Mouse (Mus musculus): Measurements from ENCODE around the gene Bcl9. TPM values are rescaled to one million over a fixed set of nuclear protein-coding genes. Genes with fewer than 3 reads are reported as not detected.

The Bcl9 gene
- polyA plus RNA-seq, 1 experiment from 2014 or later = 37.7 TPM

DNA sequence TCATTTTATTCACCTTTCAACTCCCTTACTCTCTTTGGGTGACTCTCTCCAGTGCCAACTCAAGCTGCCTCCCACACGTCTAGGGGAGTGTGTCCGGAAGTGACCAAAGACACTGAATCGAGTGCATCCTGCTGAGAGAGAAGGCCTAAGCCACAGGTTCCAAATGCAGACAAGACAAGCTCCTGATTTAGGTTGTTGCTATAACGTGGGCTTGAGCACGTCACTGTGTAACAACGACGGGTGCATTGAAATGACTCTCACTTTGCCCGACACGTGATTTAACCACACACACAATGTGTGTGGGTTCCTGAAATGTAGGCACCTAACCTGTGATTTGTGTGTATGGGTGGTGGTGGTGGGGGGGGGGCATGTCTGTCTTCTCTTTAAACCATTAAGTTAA lies 3.4 kb downstream of the Bcl9 start:
- Histone ChIP-seq H3K27me3 (replicated peaks) (no peaks in the 10 kb centered on the region), H3K4me3 (no peak overlapping the region), H3K4me1 (peaks cover 48% of the 10 kb centered on the region), H3K36me3 (no peaks in the 10 kb centered on the region), H3K4me2 (no peak overlapping the region), H3K9me3 (no peaks in the 10 kb centered on the region), H3K9ac (no peak overlapping the region), H3K27ac (replicated peaks) (no peak overlapping the region)
- no peak for ATAC-seq (ENCODE audit: extremely low read depth, insufficient number of reproducible peaks, low FRiP score, low TSS enrichment)
- WGBS = 71% methylated on average over 9 of the region's 9 CpGs

- no peaks in the 10 kb centered on the region for H3K27me3 ChIP-seq (replicated peaks)
- no peak overlapping the region for H3K4me2 ChIP-seq
- H3K36me3 ChIP-seq = peaks cover 9% of the 10 kb centered on the region
- no peaks in the 10 kb centered on the region for H3K9me3 ChIP-seq
- WGBS = 91% methylated on average over 4 of the region's 4 CpGs
- H3K4me1 ChIP-seq = peaks cover 45% of the 10 kb centered on the region
- no peak overlapping the region for H3K4me3 ChIP-seq
- no peak overlapping the region for H3K9ac ChIP-seq
- no peak for ATAC-seq (ENCODE audit: extremely low read depth, insufficient number of reproducible peaks, low FRiP score, low TSS enrichment)
- H3K27ac ChIP-seq (replicated peaks) = no peak overlapping the region
Observed at GRCm38 (mm10) chr3:97284878-97285277, 12.8 kb downstream of the Bcl9 start.

DNA sequence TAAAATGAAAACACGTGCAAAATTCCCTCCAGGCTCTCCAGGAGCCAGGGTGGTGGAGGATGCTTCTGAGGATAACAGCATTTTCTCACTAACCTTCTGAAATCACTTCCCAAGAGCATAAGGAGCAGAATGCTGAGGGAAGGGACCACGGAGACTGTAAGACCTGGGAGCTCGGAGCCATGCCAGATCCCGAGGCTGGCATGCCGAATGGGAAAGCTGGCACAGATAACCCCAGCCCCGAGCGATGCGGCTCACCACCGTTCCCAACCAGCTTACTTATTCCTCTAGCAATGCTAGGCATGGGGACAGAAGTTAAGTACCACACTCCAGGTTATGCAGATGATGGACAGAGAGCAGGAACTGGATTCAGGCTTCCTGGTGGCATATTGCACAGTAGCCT lies 13.7 kb downstream of the Bcl9 start:
- ATAC-seq (ENCODE audit: extremely low read depth, insufficient number of reproducible peaks, low FRiP score, low TSS enrichment) = no peak
- WGBS = 77% methylated on average over 9 of the region's 9 CpGs
- Histone ChIP-seq H3K27me3 (replicated peaks) (no peaks in the 10 kb centered on the region), H3K4me1 (peaks cover 42% of the 10 kb centered on the region), H3K9me3 (no peaks in the 10 kb centered on the region), H3K4me2 (no peak overlapping the region), H3K36me3 (peaks cover 9% of the 10 kb centered on the region), H3K9ac (no peak overlapping the region), H3K4me3 (no peak overlapping the region), H3K27ac (replicated peaks) (no peak overlapping the region)

GRCm38 (mm10) chr3:97281426-97281825 lies 16.3 kb downstream of the Bcl9 start:
- Histone ChIP-seq H3K4me2 (peak overlapping the region; percentile 58), H3K9me3 (no peaks in the 10 kb centered on the region), H3K4me3 (peak overlapping the region; percentile 16; the same call in 1 of the 2 replicates), H3K4me1 (peaks cover 50% of the 10 kb centered on the region), H3K27me3 (replicated peaks) (no peaks in the 10 kb centered on the region), H3K36me3 (peaks cover 9% of the 10 kb centered on the region), H3K27ac (replicated peaks) (peak overlapping the region; percentile 71), H3K9ac (peak overlapping the region; percentile 50; the same call in 1 of the 2 replicates)
- WGBS = 54% methylated on average over 7 of the region's 7 CpGs
- ATAC-seq (ENCODE audit: extremely low read depth, insufficient number of reproducible peaks, low FRiP score, low TSS enrichment) = no peak

- H3K4me2 ChIP-seq = peak overlapping the region; percentile 46
- peak overlapping the region; percentile 20; the same call in 1 of the 2 replicates for H3K9ac ChIP-seq
- H3K9me3 ChIP-seq = no peaks in the 10 kb centered on the region
- 0 out of 2 replicates have a peak overlapping the region, but pooled peaks have one; percentile 6 for H3K4me3 ChIP-seq
- peak overlapping the region; percentile 65 for H3K27ac ChIP-seq (replicated peaks)
- peaks cover 11% of the 10 kb centered on the region for H3K36me3 ChIP-seq
- peaks cover 46% of the 10 kb centered on the region for H3K4me1 ChIP-seq
- 53% methylated on average over 5 of the region's 5 CpGs for WGBS
- ATAC-seq (ENCODE audit: extremely low read depth, insufficient number of reproducible peaks, low FRiP score, low TSS enrichment) = no peak
- H3K27me3 ChIP-seq (replicated peaks) = no peaks in the 10 kb centered on the region
Observed at GRCm38 (mm10) chr3:97275708-97276107, 22.0 kb downstream of the Bcl9 start.

DNA sequence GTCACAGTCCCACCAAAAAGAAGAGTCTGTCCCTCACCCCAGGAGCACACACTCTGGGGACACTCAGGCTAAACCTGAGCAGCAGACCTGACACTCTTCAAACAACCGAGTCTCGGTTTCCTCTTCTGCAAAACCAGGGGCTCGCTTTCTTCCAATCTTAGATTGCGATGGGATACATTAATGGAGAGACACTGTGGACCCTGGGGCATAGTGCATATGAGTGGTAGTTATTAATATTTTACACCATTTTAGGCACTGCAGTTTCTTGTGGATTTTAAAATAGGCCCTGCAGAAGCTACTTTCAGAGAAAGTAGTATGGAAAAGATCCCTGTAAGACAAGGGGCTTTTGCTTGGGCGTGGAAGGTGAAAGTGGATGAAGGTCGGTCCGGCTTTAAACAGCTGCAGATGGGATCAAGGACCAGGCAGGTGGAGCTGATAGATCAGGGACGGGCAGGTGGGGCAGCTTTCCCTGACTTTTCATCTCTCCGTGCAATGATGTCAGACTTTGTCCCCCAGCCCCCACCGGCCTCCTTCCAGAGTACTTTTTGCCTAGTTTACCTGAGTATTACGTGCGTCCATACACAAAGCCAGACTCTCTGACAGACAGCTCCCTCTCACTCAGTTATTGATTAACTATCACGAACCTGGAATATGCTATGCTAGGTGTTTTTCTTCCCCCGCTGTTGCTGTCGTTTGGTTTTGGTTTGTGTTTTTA lies 23.0 kb downstream of the Bcl9 start:
- 90% methylated on average over 15 of the region's 15 CpGs for WGBS
- no peak for ATAC-seq (ENCODE audit: extremely low read depth, insufficient number of reproducible peaks, low FRiP score, low TSS enrichment)
- no peak overlapping the region for H3K4me2 ChIP-seq
- H3K9me3 ChIP-seq = no peaks in the 10 kb centered on the region
- H3K27ac ChIP-seq (replicated peaks) = no peak overlapping the region
- peaks cover 11% of the 10 kb centered on the region for H3K36me3 ChIP-seq
- H3K9ac ChIP-seq = no peak overlapping the region
- peaks cover 41% of the 10 kb centered on the region for H3K4me1 ChIP-seq
- no peak overlapping the region for H3K4me3 ChIP-seq
- no peaks in the 10 kb centered on the region for H3K27me3 ChIP-seq (replicated peaks)

DNA sequence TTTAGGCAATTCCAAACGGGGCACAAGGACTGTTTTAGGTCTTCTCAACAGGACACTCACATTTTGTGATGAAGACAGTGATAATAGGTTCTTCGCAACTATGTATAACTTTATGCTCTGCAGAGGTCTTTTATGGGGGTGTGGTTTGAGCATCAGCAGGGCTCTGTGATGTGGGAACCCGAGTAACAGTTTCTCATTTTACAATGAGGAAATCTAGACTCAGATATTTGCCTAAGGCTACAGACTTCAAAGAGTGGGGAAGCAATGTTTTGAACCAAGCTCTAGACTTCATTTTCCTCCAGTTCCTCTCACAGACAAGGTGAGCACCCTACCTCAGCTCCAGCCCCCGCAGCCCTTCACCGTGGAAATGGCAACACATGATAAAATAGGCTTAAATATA lies 23.8 kb downstream of the Bcl9 start:
- H3K4me1 ChIP-seq = peaks cover 48% of the 10 kb centered on the region
- no peak overlapping the region for H3K4me2 ChIP-seq
- H3K9me3 ChIP-seq = no peaks in the 10 kb centered on the region
- no peak overlapping the region for H3K9ac ChIP-seq
- WGBS = 79% methylated on average over 5 of the region's 5 CpGs
- no peaks in the 10 kb centered on the region for H3K27me3 ChIP-seq (replicated peaks)
- H3K4me3 ChIP-seq = no peak overlapping the region
- no peak for ATAC-seq (ENCODE audit: extremely low read depth, insufficient number of reproducible peaks, low FRiP score, low TSS enrichment)
- H3K36me3 ChIP-seq = peaks cover 11% of the 10 kb centered on the region
- no peak overlapping the region for H3K27ac ChIP-seq (replicated peaks)

DNA sequence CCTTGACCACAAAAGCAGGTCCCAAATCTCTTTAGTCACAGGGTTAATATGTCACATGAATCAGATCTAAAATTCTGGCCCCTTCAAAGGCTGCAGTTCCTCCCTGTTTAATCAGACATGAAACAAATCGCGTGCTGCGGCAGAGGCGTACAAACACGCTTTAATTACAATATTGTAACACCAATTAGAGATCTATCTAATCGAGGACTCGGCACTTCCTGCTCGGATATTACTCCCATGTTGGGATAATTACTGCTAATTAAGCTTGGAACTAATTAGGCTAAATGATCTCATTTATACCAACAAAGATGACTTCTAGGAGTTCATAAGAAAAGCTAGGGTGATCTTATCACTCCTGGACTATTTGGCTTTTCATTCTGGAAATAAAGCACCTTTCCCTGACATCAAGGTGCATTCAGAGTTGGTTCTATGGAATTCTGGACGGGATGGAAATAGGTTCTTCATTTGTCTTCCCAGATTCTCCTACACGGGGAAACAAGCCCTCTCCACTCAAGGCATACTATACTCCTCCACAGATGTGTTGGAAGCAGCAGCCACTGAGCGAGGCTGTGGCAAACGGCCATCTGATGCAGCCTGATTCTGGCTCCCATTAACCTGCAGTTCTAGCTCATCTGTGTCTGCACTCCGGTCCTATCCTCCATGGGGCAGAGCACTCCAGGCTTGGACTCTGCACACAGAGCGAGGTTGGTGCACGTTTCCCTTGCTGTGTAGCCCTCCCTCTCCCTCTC lies 31.9 kb downstream of the Bcl9 start:
- Histone ChIP-seq H3K27ac (replicated peaks) (no peak overlapping the region), H3K4me2 (no peak overlapping the region), H3K9me3 (no peaks in the 10 kb centered on the region; the same call in 1 of the 2 replicates), H3K9ac (no peak overlapping the region), H3K4me1 (peaks cover 31% of the 10 kb centered on the region), H3K27me3 (replicated peaks) (no peaks in the 10 kb centered on the region), H3K36me3 (peaks cover 4% of the 10 kb centered on the region), H3K4me3 (no peak overlapping the region)
- WGBS = 85% methylated on average over 15 of the region's 15 CpGs
- ATAC-seq (ENCODE audit: extremely low read depth, insufficient number of reproducible peaks, low FRiP score, low TSS enrichment) = no peak

GRCm38 (mm10) chr3:97262235-97262634 lies 35.5 kb downstream of the Bcl9 start:
- 81% methylated on average over 1 of the region's 1 CpGs for WGBS
- no peak for ATAC-seq (ENCODE audit: extremely low read depth, insufficient number of reproducible peaks, low FRiP score, low TSS enrichment)
- H3K27ac ChIP-seq (replicated peaks) = no peak overlapping the region
- no peak overlapping the region for H3K4me2 ChIP-seq
- H3K4me3 ChIP-seq = no peak overlapping the region
- H3K4me1 ChIP-seq = peaks cover 10% of the 10 kb centered on the region
- H3K9me3 ChIP-seq = peaks cover 6% of the 10 kb centered on the region; the same call in 1 of the 2 replicates
- no peaks in the 10 kb centered on the region for H3K27me3 ChIP-seq (replicated peaks)
- H3K36me3 ChIP-seq = peaks cover 15% of the 10 kb centered on the region
- H3K9ac ChIP-seq = no peak overlapping the region

- Histone ChIP-seq H3K9ac (peak overlapping the region; percentile 20; the same call in 1 of the 2 replicates), H3K27me3 (replicated peaks) (no peaks in the 10 kb centered on the region), H3K27ac (replicated peaks) (peak overlapping the region; percentile 37), H3K9me3 (peaks cover 6% of the 10 kb centered on the region; the same call in 1 of the 2 replicates), H3K4me3 (no peak overlapping the region), H3K4me1 (peaks cover 34% of the 10 kb centered on the region), H3K4me2 (peak overlapping the region; percentile 24), H3K36me3 (peaks cover 12% of the 10 kb centered on the region; the same call in 1 of the 2 replicates)
- 32% methylated on average over 9 of the region's 9 CpGs for WGBS
- no peak; the same call in 1 of the 2 replicates for ATAC-seq (ENCODE audit: extremely low read depth, insufficient number of reproducible peaks, low FRiP score, low TSS enrichment)
Observed at GRCm38 (mm10) chr3:97255706-97256339, 41.9 kb downstream of the Bcl9 start.

DNA sequence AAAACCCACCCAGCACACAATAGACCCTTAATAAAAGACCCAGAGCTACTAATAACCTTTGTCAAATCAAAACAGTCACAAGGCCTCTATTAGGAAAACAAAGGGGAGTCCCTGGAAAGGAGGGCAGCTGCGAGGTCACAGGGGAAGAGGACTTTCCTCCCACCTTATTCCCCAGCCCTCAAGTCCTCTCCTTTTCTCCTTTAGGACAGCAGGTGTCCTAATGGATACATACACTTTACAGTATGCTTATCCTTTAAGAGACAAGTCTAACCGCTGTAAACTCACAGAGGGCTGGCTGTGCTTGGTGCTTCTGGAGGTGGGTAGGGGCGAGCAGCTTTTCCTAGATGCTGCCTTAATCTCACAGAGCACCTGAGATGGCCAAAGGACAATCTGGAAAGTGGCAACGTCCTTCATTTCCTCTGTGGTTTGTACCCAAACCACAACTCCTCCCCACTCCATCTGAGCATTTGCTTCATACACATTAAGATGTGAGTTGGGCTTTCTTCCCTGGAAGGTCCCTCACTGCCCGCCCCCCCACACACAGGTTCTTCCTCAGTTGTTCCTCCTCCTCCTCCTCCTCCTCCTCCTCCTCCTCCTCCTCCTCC lies 42.8 kb downstream of the Bcl9 start:
- Histone ChIP-seq H3K27me3 (replicated peaks) (no peaks in the 10 kb centered on the region), H3K4me1 (peaks cover 34% of the 10 kb centered on the region), H3K27ac (replicated peaks) (no peak overlapping the region), H3K4me3 (no peak overlapping the region), H3K4me2 (no peak overlapping the region), H3K36me3 (peaks cover 12% of the 10 kb centered on the region; the same call in 1 of the 2 replicates), H3K9me3 (peaks cover 6% of the 10 kb centered on the region; the same call in 1 of the 2 replicates), H3K9ac (no peak overlapping the region)
- no peak for ATAC-seq (ENCODE audit: extremely low read depth, insufficient number of reproducible peaks, low FRiP score, low TSS enrichment)
- WGBS = 41% methylated on average over 5 of the region's 5 CpGs

All from heart, embryonic 13.5 days (tissue).